Mouse (Mus musculus): ENCODE data around the gene Nrarp. TPM values are rescaled to one million over a fixed set of nuclear protein-coding genes. Genes with fewer than 3 reads are reported as not detected.
A peak's percentile ranks its signal among the peaks of the same experiment; 100 is the strongest.

Gene Nrarp
- polyA plus RNA-seq, 1 experiment from 2014 or later: 25.5 TPM

DNA sequence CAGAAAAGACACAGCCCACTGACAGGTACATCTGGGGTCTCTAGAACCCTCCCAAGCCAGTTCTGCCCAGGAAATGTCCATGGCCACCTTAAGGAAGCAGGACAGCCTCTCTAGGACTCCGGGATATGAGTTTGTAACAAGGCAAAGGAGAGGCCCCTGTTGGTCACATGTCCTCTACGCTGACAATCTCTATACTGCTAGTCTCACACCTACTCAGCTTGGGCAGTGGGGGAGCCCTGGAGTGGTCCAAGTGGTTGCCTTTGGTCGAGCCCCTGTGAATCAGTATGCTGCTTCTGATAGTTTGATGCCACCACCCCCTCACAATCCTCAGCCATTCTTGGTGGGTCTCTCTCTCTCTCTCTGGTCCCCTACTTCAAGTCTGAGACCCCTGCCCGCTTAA is 13.1 kb upstream of the Nrarp start:
- 24% methylated on average over 4 of the region's 4 CpGs for WGBS
- H3K4me3 ChIP-seq: peak overlapping the region; percentile 49
- peak; percentile 37 for ATAC-seq (ENCODE audit: low read depth)

DNA sequence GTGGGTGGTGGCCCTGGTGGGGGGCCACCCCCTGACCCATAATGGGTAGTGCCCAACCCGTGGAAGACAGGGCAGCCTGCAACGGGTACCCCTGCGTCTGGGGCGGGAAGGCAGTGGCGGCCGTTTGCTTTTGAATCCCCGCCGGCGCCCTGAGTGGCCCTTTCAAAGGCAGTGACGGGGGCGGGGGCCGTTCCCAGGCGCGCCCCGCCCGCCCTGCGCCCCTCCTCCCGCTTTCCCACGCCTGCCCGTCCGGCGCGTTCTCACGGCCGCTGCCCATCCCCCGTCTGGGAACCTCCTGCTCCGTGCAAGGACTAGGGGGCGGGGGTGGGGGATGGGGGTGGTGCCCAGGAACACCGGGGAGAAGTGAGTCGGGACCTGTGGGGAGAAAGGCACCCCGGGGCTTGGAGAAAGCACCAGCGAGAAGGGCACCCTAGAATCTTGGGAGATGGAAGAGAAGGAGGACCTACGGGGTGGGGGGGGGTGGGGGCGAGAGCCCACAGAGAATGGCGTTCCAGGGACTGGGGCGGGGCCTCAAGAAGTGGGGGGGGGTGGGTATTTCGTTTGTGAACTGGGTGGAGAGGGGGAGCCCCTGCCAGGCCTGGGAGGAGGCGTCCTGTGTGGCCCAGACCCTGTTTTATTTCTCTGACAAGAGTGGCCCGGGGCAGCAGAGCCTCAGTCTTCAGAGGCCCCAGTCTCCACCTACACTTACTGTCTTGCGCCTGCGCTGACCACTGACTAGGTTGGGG is 12.5 kb upstream of the Nrarp start:
- whole genome bisulfite sequencing: 1% methylated on average over 37 of the region's 41 CpGs
- no peaks in the 10 kb centered on the region for H3K27me3 ChIP-seq
- peak overlapping the region; percentile 75 for H3K9ac ChIP-seq
- no peaks in the 10 kb centered on the region for H3K9me3 ChIP-seq
- peak overlapping the region; percentile 49 for H3K4me3 ChIP-seq
- peaks cover 69% of the 10 kb centered on the region for H3K4me1 ChIP-seq (replicated peaks)
- peak overlapping the region; percentile 92 for H3K4me2 ChIP-seq
- H3K27ac ChIP-seq (replicated peaks): peak overlapping the region; percentile 85
- no peaks in the 10 kb centered on the region for H3K36me3 ChIP-seq
- ATAC-seq (ENCODE audit: low read depth): peak; percentile 81

More for the DNA sequence above, 13.1 kb upstream of the Nrarp start:
- no peaks in the 10 kb centered on the region for H3K27me3 ChIP-seq
- peak overlapping the region; percentile 85 for H3K27ac ChIP-seq (replicated peaks)
- peak overlapping the region; percentile 75 for H3K9ac ChIP-seq
- H3K4me2 ChIP-seq: peak overlapping the region; percentile 92
- H3K36me3 ChIP-seq: no peaks in the 10 kb centered on the region
- peaks cover 70% of the 10 kb centered on the region for H3K4me1 ChIP-seq (replicated peaks)
- H3K9me3 ChIP-seq: no peaks in the 10 kb centered on the region

DNA sequence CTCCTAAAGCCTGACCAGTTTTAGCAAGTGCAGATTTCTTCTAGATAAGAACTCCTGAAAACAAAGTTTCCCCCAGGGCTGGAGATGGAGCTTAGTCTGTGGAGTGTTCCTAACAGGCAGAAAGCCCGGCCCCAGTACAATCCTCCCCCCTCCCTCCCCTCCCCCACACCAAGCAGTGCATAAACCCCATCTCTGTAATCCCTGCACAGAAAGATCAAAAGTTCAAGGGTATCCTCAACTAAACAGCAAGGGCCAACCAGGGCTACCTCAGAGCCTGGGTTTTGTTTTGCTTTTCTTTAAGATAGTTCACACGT is 11.9 kb upstream of the Nrarp start:
- ATAC-seq (ENCODE audit: low read depth): peak; percentile 11

DNA sequence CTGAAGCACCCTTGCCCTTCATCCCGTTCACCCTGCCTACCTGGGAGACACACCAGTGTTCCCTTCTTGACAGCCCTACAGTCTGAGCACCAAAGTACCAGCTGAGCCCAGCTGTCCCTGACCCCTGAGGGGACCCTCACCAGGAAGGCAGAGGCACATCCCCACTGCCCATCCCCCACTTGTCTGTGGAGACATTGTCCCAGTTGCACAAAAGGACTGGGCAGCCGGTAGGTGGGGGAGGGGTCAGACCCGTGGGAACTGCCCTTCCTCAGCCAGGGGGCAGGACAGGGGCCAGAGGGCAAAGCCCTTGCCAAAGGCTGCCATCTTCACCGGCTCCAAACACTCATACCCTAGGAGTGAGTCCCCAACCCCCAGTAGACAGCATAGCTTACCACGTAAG is 10.8 kb upstream of the Nrarp start:
- H3K4me3 ChIP-seq: no peak overlapping the region
- peak overlapping the region; percentile 38; the same call in 1 of the 2 replicates for H3K27ac ChIP-seq (replicated peaks)
- no peaks in the 10 kb centered on the region for H3K27me3 ChIP-seq
- WGBS: 9% methylated on average over 5 of the region's 5 CpGs
- no peaks in the 10 kb centered on the region for H3K9me3 ChIP-seq
- no peak for ATAC-seq (ENCODE audit: low read depth)
- peaks cover 52% of the 10 kb centered on the region for H3K4me1 ChIP-seq (replicated peaks)
- no peaks in the 10 kb centered on the region for H3K36me3 ChIP-seq
- H3K4me2 ChIP-seq: no peak overlapping the region
- no peak overlapping the region; the same call in 1 of the 2 replicates for H3K9ac ChIP-seq

More for the DNA sequence above, 11.9 kb upstream of the Nrarp start:
- peak overlapping the region; percentile 49 for H3K4me3 ChIP-seq
- peaks cover 63% of the 10 kb centered on the region for H3K4me1 ChIP-seq (replicated peaks)
- peak overlapping the region; percentile 92 for H3K4me2 ChIP-seq
- H3K27ac ChIP-seq (replicated peaks): peak overlapping the region; percentile 85
- no peaks in the 10 kb centered on the region for H3K36me3 ChIP-seq
- 4% methylated on average over 2 of the region's 2 CpGs for WGBS
- H3K27me3 ChIP-seq: no peaks in the 10 kb centered on the region
- H3K9me3 ChIP-seq: no peaks in the 10 kb centered on the region
- peak overlapping the region; percentile 75; the same call in 1 of the 2 replicates for H3K9ac ChIP-seq

DNA sequence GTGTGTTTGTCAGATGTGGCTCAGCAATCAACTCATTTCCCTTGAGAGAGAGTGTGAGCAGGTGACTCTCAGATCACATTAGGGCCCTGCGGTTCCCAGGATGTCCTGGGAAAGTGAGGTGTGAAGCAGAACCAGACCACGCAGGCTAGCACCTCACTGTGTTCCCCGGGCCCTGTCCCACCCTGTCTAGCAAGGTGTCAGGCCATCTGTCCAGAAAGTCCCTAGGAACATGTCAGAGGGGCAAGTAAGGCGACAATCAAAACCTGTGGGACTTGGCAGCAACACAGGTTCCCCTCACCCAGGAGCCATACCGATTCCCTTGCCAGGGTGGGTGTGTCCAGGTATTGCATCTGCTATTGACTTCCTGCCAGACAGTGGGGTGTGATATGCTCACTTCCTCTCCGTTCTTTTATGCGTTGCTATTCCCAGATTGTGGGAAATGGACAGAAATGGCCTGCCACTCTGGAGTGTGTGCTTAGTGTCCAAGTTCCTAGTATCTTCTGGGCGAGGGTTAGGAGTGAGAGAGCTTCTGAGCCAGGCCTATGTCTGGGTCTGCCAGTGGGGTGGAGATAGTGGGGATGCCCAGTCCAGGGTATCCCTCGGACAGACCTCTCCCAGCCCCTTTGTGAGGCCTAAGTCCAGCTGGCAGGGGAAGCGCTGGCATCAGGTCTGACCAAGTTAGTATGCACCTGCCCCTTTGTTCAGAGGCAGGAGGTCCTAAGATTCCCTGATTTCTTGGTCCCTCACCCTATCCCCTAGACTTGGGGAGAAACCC is 10.0 kb upstream of the Nrarp start:
- H3K9ac ChIP-seq: no peak overlapping the region
- no peaks in the 10 kb centered on the region for H3K36me3 ChIP-seq
- no peak overlapping the region for H3K4me3 ChIP-seq
- H3K4me2 ChIP-seq: no peak overlapping the region
- H3K9me3 ChIP-seq: no peaks in the 10 kb centered on the region
- ATAC-seq (ENCODE audit: low read depth): no peak
- WGBS: 70% methylated on average over 10 of the region's 10 CpGs
- no peaks in the 10 kb centered on the region for H3K27me3 ChIP-seq
- H3K27ac ChIP-seq (replicated peaks): 0 out of 2 replicates have a peak overlapping the region, but pooled peaks have one; percentile 38
- H3K4me1 ChIP-seq (replicated peaks): peaks cover 57% of the 10 kb centered on the region

DNA sequence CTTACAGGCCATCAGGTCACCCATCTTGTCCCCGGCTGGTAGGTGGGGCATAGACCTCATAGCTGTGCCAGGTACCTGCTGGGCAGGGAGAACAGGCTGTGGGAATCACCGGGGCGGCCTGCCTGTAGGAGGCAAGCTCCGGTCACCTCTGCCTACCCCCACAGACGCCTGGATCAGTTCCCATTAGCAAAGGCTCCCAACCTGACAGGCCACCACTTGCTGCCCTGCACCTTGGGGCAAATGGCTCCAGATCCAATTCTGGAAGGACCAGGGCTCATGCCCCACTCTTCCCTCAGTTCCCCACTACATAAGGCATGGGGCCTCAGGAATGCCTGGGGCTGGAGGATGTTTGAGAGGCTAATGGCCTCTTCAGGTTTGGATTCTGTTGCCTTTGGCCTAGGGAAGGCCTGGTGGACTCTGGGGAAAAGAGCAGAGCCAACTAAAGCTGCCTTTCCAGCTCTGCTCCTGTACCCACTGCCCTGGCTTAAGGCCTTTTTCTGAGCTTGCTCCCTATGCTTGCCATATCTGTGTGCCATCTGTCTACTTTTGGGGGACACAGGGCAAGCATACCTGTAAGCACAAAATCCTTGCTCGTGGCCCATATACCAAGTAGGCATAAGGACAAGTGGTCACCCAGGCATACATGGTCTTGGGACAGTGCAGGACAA is 9.3 kb upstream of the Nrarp start:
- H3K9me3 ChIP-seq: no peaks in the 10 kb centered on the region
- no peaks in the 10 kb centered on the region for H3K27me3 ChIP-seq
- H3K4me2 ChIP-seq: no peak overlapping the region
- H3K4me1 ChIP-seq (replicated peaks): peaks cover 65% of the 10 kb centered on the region
- H3K36me3 ChIP-seq: no peaks in the 10 kb centered on the region
- no peak overlapping the region for H3K9ac ChIP-seq
- no peak for ATAC-seq (ENCODE audit: low read depth)
- no peak overlapping the region for H3K4me3 ChIP-seq
- WGBS: 83% methylated on average over 6 of the region's 6 CpGs
- H3K27ac ChIP-seq (replicated peaks): no peak overlapping the region

DNA sequence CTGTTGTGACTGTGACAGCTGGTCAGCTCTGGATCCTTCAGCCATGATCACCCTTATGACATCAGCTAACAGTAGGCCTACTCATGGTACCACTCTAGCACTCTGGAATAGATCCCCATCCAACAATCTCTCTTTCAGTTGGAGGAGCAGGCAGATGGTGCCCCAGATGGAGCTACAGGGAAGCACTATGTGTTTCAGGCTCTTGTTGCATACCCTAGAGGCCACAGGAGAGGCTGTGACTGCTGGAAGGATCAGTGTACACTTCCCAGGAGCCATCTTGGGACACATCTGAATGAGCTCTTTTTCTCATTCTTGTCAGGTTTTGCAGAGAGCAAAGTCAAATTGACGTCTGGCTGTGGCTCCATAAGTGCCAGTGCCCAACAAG is 8.8 kb upstream of the Nrarp start:
- WGBS: 23% methylated on average over 1 of the region's 1 CpGs
- Histone ChIP-seq H3K27me3 (no peaks in the 10 kb centered on the region), H3K4me1 (replicated peaks) (peaks cover 70% of the 10 kb centered on the region), H3K4me2 (no peak overlapping the region), H3K9me3 (no peaks in the 10 kb centered on the region), H3K27ac (replicated peaks) (no peak overlapping the region), H3K36me3 (no peaks in the 10 kb centered on the region), H3K9ac (no peak overlapping the region), H3K4me3 (no peak overlapping the region)
- ATAC-seq (ENCODE audit: low read depth): no peak

DNA sequence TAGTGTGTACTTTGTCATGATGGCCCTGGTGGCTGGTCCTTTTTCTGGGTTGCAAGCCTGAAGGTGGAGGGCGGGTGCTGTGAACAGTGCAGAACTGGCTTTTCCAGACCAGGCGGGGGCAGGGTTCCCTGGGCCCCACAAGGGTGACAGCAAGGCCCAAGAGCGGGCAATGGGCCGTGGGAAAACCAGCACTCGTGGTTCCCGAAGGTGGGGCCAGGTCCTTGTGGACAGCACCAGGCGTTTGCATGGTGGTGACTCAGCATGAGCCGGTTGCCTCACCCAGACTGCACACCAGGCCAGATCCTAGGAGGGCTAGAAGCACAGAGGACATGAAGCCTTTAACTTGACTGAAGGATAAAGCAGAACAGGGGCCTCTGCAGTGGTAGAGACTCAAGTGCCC is 7.9 kb upstream of the Nrarp start:
- no peaks in the 10 kb centered on the region for H3K27me3 ChIP-seq
- H3K36me3 ChIP-seq: no peaks in the 10 kb centered on the region
- H3K27ac ChIP-seq (replicated peaks): no peak overlapping the region
- 73% methylated on average over 8 of the region's 8 CpGs for WGBS
- no peak overlapping the region for H3K4me2 ChIP-seq
- ATAC-seq (ENCODE audit: low read depth): no peak
- H3K4me1 ChIP-seq (replicated peaks): peaks cover 70% of the 10 kb centered on the region
- H3K9ac ChIP-seq: no peak overlapping the region
- H3K4me3 ChIP-seq: no peak overlapping the region
- no peaks in the 10 kb centered on the region for H3K9me3 ChIP-seq

DNA sequence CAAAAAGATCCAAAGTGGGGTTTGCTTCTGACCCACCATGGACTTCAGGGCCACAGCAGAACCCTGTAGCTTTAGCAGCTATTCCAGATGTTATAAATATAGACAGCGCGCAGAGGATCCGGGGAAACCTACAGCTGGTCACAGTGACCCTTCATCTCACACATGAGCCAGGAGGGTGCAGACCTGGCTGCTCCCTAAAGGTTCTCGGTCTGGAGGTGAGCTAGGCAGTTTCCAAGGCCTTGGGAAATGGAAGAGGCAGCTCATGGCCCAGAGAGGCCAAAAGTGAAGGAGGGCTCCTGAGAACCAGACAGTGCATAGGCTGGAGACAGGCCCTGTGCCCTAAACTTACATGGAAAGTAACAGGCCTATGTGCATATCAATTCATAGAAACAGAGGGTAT is 6.7 kb upstream of the Nrarp start:
- Histone ChIP-seq H3K9me3 (no peaks in the 10 kb centered on the region), H3K27me3 (no peaks in the 10 kb centered on the region), H3K4me3 (no peak overlapping the region), H3K4me2 (no peak overlapping the region), H3K36me3 (no peaks in the 10 kb centered on the region), H3K4me1 (replicated peaks) (peaks cover 70% of the 10 kb centered on the region), H3K27ac (replicated peaks) (no peak overlapping the region), H3K9ac (no peak overlapping the region)
- WGBS: 93% methylated on average over 4 of the region's 4 CpGs
- no peak for ATAC-seq (ENCODE audit: low read depth)

DNA sequence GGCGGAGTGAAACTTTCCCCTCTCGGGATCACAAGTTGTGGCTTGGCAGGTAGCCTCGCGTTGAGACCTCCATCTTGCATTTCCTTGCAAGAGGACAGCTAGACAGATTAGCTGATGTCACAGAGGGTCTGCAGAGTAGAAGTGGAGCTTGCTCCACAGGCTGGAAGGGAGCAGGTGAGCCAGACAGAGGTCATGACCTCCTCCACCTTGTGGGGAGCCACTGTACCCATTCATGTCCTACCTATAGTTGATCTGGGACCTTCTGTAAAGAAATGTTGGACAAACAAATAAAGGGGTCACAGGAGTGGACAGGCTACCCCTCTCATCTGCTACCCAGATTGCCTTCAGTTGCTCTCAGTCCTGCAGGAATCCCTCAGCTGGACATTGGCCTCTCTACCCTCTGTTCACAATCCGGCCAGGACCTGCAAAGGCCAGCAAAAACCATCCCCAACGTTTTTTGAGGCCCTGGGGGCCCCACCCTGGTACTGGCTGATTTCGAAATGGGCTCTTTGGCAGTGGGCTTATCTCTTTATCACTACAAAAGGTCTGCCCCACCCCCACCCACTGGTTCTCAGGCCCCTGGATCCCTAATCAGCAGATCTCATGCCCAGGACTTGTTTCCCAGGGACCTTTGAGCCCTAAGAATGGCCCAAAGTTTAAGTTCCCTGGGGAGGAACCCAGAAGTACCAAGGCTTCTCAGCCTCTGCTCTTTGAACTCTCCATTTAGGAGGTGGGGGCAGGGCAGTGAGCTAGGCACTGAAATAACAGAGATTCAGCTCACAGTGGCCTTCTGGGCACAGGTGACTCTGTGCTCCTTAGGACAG is 5.5 kb upstream of the Nrarp start:
- no peak for ATAC-seq (ENCODE audit: low read depth)
- Histone ChIP-seq H3K4me3 (no peak overlapping the region), H3K4me2 (no peak overlapping the region), H3K27me3 (no peaks in the 10 kb centered on the region), H3K9me3 (no peaks in the 10 kb centered on the region), H3K4me1 (replicated peaks) (peaks cover 70% of the 10 kb centered on the region), H3K27ac (replicated peaks) (no peak overlapping the region), H3K36me3 (no peaks in the 10 kb centered on the region), H3K9ac (no peak overlapping the region)
- WGBS: 67% methylated on average over 7 of the region's 7 CpGs

DNA sequence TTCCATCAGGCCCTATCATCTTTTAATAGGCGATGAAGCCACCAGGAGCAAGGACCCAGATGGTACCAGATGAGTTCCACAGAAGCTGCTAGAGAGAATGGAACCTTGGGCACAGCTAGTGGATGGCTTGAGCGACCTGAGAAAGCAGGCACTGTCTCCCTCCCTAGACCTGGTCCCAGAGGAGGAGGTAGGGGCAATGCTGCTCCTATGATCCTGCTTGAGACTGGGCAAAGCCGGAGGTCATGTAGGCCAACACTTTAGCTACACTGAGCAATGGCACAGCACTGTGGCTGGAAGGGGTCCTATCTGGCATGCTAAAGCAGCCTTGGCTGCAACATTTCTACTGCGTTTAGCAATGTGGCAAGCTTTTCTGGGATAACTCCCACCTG is 4.9 kb upstream of the Nrarp start:
- H3K27me3 ChIP-seq: no peaks in the 10 kb centered on the region
- no peak for ATAC-seq (ENCODE audit: low read depth)
- no peaks in the 10 kb centered on the region for H3K36me3 ChIP-seq
- 79% methylated on average over 4 of the region's 4 CpGs for WGBS
- H3K9ac ChIP-seq: no peak overlapping the region
- H3K4me3 ChIP-seq: no peak overlapping the region
- H3K27ac ChIP-seq (replicated peaks): no peak overlapping the region
- peaks cover 67% of the 10 kb centered on the region for H3K4me1 ChIP-seq (replicated peaks)
- H3K9me3 ChIP-seq: no peaks in the 10 kb centered on the region
- H3K4me2 ChIP-seq: no peak overlapping the region
